Mouse (Mus musculus) lung, postnatal 4 days (tissue): Measurements from ENCODE around the gene Susd6.
A peak's percentile ranks its signal among the peaks of the same experiment; 100 is the strongest.
"Not testable (repeated sequence)": the region's sequence is repeated elsewhere in the genome, so short reads cannot be mapped to it uniquely, and the experiment has no call there.

Source experiments
- DNase-seq, 2 experiments: peaks; one replicate each; pipeline ENCODE4 v3.0.0; 2021

The Susd6 gene

DNA sequence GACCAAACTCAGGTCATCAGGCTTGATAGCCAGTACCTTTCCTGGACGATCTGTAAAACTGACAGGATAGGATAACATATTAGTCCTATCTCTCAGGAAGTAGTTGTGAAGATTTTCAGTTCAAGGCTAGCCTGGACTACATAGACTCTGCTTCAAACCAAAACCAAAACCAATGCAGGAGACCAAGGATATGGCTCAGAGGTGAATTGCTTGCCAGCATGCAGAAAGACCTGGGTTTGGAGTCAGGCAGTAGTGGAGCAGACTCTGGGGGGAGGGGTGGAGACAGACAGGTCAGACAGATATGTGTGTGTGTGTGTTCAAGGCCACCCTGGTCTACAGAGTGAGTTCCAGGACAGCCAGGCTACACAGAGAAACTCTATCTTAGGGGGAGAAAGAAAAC lies 3.7 kb upstream of the Susd6 start:
- DNase-seq: no peak

DNA sequence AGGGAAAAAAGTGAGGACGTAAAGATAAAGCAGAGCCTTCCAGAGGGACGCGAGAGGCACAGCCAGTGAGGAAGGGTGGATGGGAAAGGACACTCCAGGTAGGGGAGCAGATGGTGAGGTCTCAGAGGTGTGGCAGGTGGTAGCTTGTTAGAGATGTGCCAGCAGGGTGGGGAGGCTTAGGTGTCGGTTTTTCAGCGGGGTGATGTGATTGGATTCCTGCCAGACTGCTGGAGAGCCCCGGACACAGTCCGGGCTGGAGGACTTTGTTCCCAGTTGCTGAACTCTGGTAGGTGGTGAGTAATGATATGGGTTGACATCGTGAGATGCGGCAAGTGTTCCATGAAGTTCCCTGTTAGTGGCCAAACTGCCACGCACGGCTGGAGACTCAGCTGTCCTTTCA lies 2.7 kb upstream of the Susd6 start:
- no peak for DNase-seq

DNA sequence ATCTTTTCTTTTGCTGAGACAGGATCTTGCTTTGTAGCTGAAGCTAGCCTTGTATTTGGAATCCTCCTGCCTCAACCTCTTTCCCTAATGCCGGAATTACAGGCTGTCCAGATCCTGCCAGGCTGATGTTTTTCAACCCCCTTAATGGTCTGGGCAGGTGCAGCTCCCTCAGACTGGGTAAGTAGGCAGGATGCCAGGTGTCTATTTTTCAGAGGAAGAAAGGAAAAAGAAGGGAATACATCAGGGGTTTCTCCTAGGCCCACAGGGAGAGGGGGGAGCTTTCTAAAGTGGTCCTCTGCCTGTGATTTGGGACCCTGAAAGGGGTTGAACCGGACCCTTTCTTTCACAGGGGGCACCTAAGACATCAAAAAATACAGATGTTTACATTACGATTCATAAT lies 2.1 kb upstream of the Susd6 start:
- no peak for DNase-seq

DNA sequence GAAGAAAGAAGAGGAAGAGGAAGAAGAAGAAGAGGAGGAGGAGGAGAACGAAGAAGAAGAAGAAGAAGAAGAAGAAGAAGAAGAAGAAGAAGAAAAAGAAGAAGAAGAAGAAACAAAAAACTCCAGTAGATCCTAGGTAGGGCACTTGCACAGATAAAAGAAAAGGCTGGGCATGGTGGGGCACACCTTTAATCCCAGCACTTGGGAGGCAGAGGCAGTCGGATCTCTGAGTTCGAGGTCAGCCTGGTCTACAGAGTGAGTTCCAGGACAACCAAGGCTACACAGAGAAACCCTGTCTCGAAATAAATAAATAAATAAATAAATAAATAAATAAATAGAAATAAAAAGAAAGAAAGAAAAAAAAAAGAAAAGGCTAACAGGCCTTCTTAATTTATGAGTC lies 1.0 kb upstream of the Susd6 start:
- DNase-seq: not testable (repeated sequence)

- DNase-seq: no peak
Measured at GRCm38 (mm10) chr12:80790700-80791570, 625 bp downstream of the Susd6 start.

- DNase-seq: no peak
Measured at GRCm38 (mm10) chr12:80791571-80792444, 1.5 kb downstream of the Susd6 start.

- DNase-seq: peak; percentile 47 to 57
Measured at GRCm38 (mm10) chr12:80792867-80793266, 2.6 kb downstream of the Susd6 start.

- DNase-seq: no peak
Measured at GRCm38 (mm10) chr12:80793535-80793934, 3.2 kb downstream of the Susd6 start.

GRCm38 (mm10) chr12:80794522-80794921 lies 4.2 kb downstream of the Susd6 start:
- no peak for DNase-seq

GRCm38 (mm10) chr12:80794935-80795785 lies 4.8 kb downstream of the Susd6 start:
- DNase-seq: no peak

- DNase-seq: no peak
Measured at GRCm38 (mm10) chr12:80798271-80798670, 8.0 kb downstream of the Susd6 start.

DNA sequence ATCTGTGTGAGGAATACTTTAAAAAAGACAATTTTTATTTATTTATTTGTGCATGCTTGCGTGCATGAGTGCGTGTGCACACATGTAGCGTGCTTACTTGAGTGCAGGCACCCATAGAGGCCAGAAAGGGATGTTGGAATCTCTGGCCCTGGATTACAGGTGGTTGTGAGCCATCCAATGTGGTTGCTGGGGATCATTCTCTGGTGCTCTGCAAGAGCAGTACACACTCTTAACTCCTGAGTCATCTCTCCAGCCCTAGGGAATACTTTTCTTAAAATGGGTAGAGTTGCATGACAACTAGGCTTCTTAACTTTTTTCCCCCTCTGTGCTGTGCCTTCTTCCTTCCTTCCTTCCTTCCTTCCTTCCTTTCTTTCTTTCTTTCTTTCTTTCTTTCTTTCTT lies 9.8 kb downstream of the Susd6 start:
- DNase-seq: no peak

- DNase-seq: no peak
Measured at GRCm38 (mm10) chr12:80801443-80801842, 11.1 kb downstream of the Susd6 start.

DNA sequence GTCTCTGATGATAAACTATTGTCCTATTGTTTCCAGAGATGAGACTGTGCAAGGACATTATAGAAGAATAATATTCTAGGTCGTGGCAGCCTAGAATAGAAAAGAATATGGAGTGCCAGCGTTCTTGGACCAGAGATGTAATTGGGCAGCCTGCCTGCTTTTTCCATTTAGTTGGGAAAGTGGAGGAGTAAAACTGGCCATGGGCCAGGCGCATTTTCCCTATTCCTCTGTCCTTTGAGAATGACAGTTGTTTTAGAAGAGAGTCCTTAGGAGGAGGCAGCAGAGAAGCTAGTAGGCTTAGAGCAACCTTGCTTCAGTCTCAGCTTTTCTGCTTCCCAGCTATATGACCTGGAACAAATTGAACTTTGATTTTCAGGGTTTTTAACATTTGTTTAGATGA lies 13.6 kb downstream of the Susd6 start:
- DNase-seq: peak; percentile 64 to 75

DNA sequence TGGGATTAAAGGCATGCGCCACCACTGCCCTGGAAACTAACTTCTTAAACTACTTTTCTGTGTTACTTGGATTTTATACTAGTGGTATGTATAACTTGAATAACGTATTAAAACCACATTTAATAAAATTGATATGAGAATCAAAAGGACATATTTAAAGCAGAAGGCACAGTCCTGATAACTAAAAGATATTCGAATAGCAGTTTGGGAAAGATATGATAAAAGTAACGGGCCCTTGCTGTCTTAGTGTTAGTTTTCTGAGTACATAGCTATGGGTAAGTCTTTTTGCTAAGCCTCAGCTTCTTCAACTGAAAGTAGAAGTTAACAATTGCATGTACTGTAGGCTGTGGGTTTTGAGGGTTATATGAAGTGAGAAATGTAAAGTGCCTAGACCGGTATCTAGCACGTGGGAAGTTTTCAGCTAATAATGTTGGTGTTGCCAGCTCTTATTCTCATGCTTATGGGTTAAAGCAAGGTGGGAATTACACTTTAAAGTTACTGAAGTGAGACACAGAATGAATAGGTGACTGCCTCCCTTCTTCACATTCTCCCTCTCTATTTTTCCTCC lies 14.6 kb downstream of the Susd6 start:
- DNase-seq: no peak

GRCm38 (mm10) chr12:80807451-80808085 lies 17.3 kb downstream of the Susd6 start:
- no peak for DNase-seq

GRCm38 (mm10) chr12:80810005-80810404 lies 19.7 kb downstream of the Susd6 start:
- no peak for DNase-seq

DNA sequence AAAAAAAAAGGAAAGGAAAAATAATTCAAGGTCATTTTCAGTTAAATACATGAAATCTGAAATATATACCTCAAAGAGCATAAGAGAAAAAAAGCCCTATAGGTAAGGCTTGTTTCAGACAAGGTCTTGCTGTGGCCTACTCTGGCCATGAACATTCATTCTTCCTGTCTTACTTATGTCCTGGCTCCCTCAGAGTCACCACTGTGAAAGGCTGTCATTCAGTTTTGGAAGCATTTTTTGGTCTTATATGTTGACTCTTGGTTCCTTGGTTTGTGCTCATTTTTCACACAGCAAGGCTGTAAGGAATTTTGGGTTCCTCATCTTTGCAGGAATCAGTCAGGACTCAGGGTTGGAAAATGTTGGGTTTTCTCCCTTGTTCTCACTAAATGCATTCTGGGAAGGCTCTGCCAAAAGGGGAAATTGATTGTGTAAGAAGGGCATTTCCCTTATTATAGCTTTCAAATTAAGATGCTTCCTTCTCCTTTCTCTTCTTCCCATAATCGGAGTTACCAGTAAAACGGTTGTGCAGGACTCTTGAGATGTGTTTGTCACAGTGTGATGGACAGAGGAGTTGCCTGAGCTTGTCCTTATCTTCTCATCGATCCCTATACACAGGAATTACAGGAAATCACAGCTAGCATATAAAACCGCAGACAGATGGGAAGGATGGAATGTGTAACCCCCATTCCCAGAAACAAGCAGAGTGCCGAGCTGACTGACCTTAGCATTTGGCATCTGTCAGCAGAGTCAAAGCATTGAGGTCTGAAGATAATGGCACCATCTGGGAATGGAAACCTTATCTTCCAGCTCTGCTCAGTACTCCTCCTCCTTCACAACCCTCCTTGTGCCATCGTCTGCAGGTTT lies 21.6 kb downstream of the Susd6 start:
- no peak for DNase-seq

GRCm38 (mm10) chr12:80812510-80812820 lies 22.2 kb downstream of the Susd6 start:
- DNase-seq: no peak

GRCm38 (mm10) chr12:80813456-80813855 lies 23.1 kb downstream of the Susd6 start:
- no peak for DNase-seq

DNA sequence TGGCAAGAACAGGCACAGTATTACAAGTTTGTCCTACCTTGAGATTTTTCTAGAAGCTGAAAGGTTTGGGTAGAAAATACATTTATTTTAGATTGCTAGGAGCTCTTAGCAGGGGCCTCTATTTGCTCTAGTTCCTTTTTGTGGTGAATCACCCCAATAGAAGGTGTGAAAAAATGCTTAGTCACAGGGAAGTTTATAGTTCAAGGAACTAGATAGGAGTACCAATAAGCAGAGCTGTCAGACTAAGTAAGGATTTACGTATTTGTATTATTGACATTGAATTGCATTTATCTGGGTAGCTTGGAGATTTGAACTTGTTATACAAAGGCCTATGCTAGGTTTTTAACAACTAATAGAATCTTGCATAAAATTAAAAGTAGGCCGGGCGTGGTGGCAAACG lies 23.6 kb downstream of the Susd6 start:
- DNase-seq: no peak
